Comparison of ENCODE assay signal across 8 mouse cellular contexts in genomic region chr13:24830756-24831352, GRCm38 (mm10). TPM values are rescaled to one million over a fixed set of nuclear protein-coding genes. Genes with fewer than 3 reads are reported as not detected.
DNase-seq lines count a peak whose midpoint lies in the region; ATAC-seq and TF ChIP-seq lines count a peak whose summit lies in the region.

No protein-coding gene starts in this region.

- WGBS in spleen, adult 2 months: 1% methylated on average over 20 of the region's 20 CpGs
- 4% methylated on average over 20 of the region's 20 CpGs for WGBS in hindbrain, embryonic 15.5 days

- peaks cover 6% of the 10 kb centered on the region; the same call in 1 of the 2 replicates for H3K4me1 ChIP-seq in spleen, adult 2 months (ENCODE audit: control insufficient read depth, insufficient read depth, insufficient read length)
- peaks cover 31% of the 10 kb centered on the region for H3K4me1 ChIP-seq in hindbrain, embryonic 15.5 days (replicated peaks)

- peak in 1 of 2 experiments; percentile 7 for DNase-seq in spleen, adult 2 months (ENCODE audit: low read depth in 1 of 2, low spot score in 2 of 2)
- DNase-seq in spleen, adult 18-20 months: no peak
- peak; percentile 11 for DNase-seq in embryo, embryonic 9.5 days (ENCODE audit: extremely low spot score)
- DNase-seq in left cerebral cortex, adult 8-10 months (ENCODE audit: low spot score in 2 of 2): no peak
- no peak for DNase-seq in T-cell, adult 2 months (ENCODE audit: low spot score)
- no peak for DNase-seq in urinary bladder, postnatal 10 days (ENCODE audit: low spot score)

- TF ChIP-seq CTCF in spleen, adult 2 months (IDR thresholded peaks at IDR 0.05; ENCODE audit: extremely low read depth, insufficient read depth, insufficient read length, insufficient replicate concordance): no peak

- H3K27ac ChIP-seq in spleen, adult 2 months (ENCODE audit: insufficient read depth, low read length): peak overlapping the region; percentile 77
- peak overlapping the region; percentile 90 for H3K27ac ChIP-seq in hindbrain, embryonic 15.5 days (replicated peaks)

- H3K9me3 ChIP-seq in hindbrain, embryonic 15.5 days: no peaks in the 10 kb centered on the region

- H3K9ac ChIP-seq in hindbrain, embryonic 15.5 days: peak overlapping the region; percentile 48

- no peak for ATAC-seq in hindbrain, embryonic 15.5 days (ENCODE audit: low FRiP score, low read depth)
- ATAC-seq in megakaryocyte-erythroid progenitor cell, adult 5-6 weeks (replicated peaks; ENCODE audit: low FRiP score, low TSS enrichment, poor library complexity, severe bottlenecking): peak; percentile 22

- peak overlapping the region; percentile 69 for H3K4me3 ChIP-seq in spleen, adult 2 months (ENCODE audit: extremely low read depth, insufficient read depth, insufficient read length)
- peak overlapping the region; percentile 91 for H3K4me3 ChIP-seq in hindbrain, embryonic 15.5 days

- TF ChIP-seq POLR2A in spleen, adult 2 months (IDR thresholded peaks at IDR 0.05; ENCODE audit: low read depth, low read length): no peak

- peaks cover 3% of the 10 kb centered on the region; the same call in 1 of the 2 replicates for H3K36me3 ChIP-seq in spleen, adult 2 months (ENCODE audit: control insufficient read depth, insufficient read depth, low read length)
- no peaks in the 10 kb centered on the region for H3K36me3 ChIP-seq in hindbrain, embryonic 15.5 days

- H3K4me2 ChIP-seq in hindbrain, embryonic 15.5 days: peak overlapping the region; percentile 78

- H3K27me3 ChIP-seq in spleen, adult 2 months (ENCODE audit: control insufficient read depth, insufficient read depth, low read length): no peaks in the 10 kb centered on the region
- H3K27me3 ChIP-seq in hindbrain, embryonic 15.5 days: no peaks in the 10 kb centered on the region

RNA-seq across cellular contexts. Expression of gene Acot13, which starts 0.5 kb away (rescaled TPM):
- polyA plus RNA-seq in spleen, adult 2 months (2012; rRNA removed): 15.8 and 17.7 TPM in 2 replicates
- polyA plus RNA-seq in hindbrain, embryonic 15.5 days (2015; fragmentation: Nextera tagmentation; extraction: Ambion mirVana): 53.8 and 57.2 TPM in 2 replicates
- total RNA-seq in megakaryocyte-erythroid progenitor cell, adult 5-6 weeks (2014; fragmentation: Nextera tagmentation): 39.4 and 69.5 TPM in 2 replicates
- 80.5 and 87.5 TPM in 2 replicates for total RNA-seq in megakaryocyte-erythroid progenitor cell, adult 5-6 weeks (2017)
- total RNA-seq in left cerebral cortex, adult 8-10 months (2022): 10 to 100 TPM; 83.7 to 90.3 (median 87.8) TPM

RNA-seq across cellular contexts. Expression of gene Tdp2, which starts 0.6 kb away (rescaled TPM):
- 12.9 and 16.5 TPM in 2 replicates for polyA plus RNA-seq in spleen, adult 2 months (2012; rRNA removed)
- polyA plus RNA-seq in hindbrain, embryonic 15.5 days (2015; fragmentation: Nextera tagmentation; extraction: Ambion mirVana): 31.6 and 31.7 TPM in 2 replicates
- 61.6 and 87.7 TPM in 2 replicates for total RNA-seq in megakaryocyte-erythroid progenitor cell, adult 5-6 weeks (2014; fragmentation: Nextera tagmentation)
- 61.8 and 64.1 TPM in 2 replicates for total RNA-seq in megakaryocyte-erythroid progenitor cell, adult 5-6 weeks (2017)
- 10 to 100 TPM; 19.9 to 25.0 (median 21.5) TPM for total RNA-seq in left cerebral cortex, adult 8-10 months (2022)

RNA-seq across cellular contexts. Expression of gene D130043K22Rik, which starts 14.1 kb away (rescaled TPM):
- polyA plus RNA-seq in spleen, adult 2 months (2012; rRNA removed): 0.01 TPM in 1 of 2 replicates, not detected in the other
- 6.9 and 8.2 TPM in 2 replicates for polyA plus RNA-seq in hindbrain, embryonic 15.5 days (2015; fragmentation: Nextera tagmentation; extraction: Ambion mirVana)
- total RNA-seq in megakaryocyte-erythroid progenitor cell, adult 5-6 weeks (2014; fragmentation: Nextera tagmentation): not detected in 2 replicates
- 0.38 TPM in 1 of 2 replicates, not detected in the other for total RNA-seq in megakaryocyte-erythroid progenitor cell, adult 5-6 weeks (2017)
- 10 to 100 TPM; 25.5 to 29.0 (median 27.3) TPM for total RNA-seq in left cerebral cortex, adult 8-10 months (2022)

RNA-seq across cellular contexts. Expression of gene BC005537, which starts 29.4 kb away (rescaled TPM):
- 21.0 and 22.6 TPM in 2 replicates for polyA plus RNA-seq in spleen, adult 2 months (2012; rRNA removed)
- polyA plus RNA-seq in hindbrain, embryonic 15.5 days (2015; fragmentation: Nextera tagmentation; extraction: Ambion mirVana): 16.6 and 23.4 TPM in 2 replicates
- total RNA-seq in megakaryocyte-erythroid progenitor cell, adult 5-6 weeks (2014; fragmentation: Nextera tagmentation): 91.9 and 121 TPM in 2 replicates
- 42.4 and 44.0 TPM in 2 replicates for total RNA-seq in megakaryocyte-erythroid progenitor cell, adult 5-6 weeks (2017)
- 100 to 1,000 TPM; 134 to 163 (median 147) TPM for total RNA-seq in left cerebral cortex, adult 8-10 months (2022)

Comparison
In these comparisons a context has a peak if more than half of its experiments do, and no peak if none do; other contexts are left out.
1. RNA of gene D130043K22Rik, which starts 14.1 kb away (total RNA-seq): 25.5 to 29.0 TPM in left cerebral cortex, adult 8-10 months; 0.38 TPM in megakaryocyte-erythroid progenitor cell, adult 5-6 weeks; every median in the first group is over 10 times any median in the second.